Mouse (Mus musculus): Measurements from ENCODE around the gene Skint9.
"Not testable (repeated sequence)": the region's sequence is repeated elsewhere in the genome, so short reads cannot be mapped to it uniquely, and the experiment has no call there.

Gene Skint9

GRCm38 (mm10) chr4:112433885-112434284, at the start of gene Skint9:
Skint9 (minus strand) TSS chr4:112433985.
- DNase-seq (ENCODE audit: low spot score in 2 of 2), result no peak

GRCm38 (mm10) chr4:112432685-112433084, 1.1 kb downstream of the Skint9 start:
- no peak for DNase-seq (ENCODE audit: low spot score in 2 of 2)

- DNase-seq (ENCODE audit: low spot score in 2 of 2), result no peak
These were observed 1.6 kb downstream of the Skint9 start for GRCm38 (mm10) chr4:112432223-112432622.

- DNase-seq (ENCODE audit: low spot score in 2 of 2), result not testable (repeated sequence)
These were observed 84.7 kb downstream of the Skint9 start for GRCm38 (mm10) chr4:112349111-112349510.

Data from frontal cortex, postnatal 36 days (tissue).